In genomic region chr12:9029888-9030723, GRCm38 (mm10) we compare ENCODE assay signal across 7 mouse cellular contexts. TPM values are rescaled to one million over a fixed set of nuclear protein-coding genes. Genes with fewer than 3 reads are reported as not detected.
DNase-seq lines count a peak whose midpoint lies in the region; ATAC-seq lines count a peak whose summit lies in the region.

Gene Ttc32, plus strand, starts transcription at chr12:9029997.

- H3K9me3 ChIP-seq in embryonic facial prominence, embryonic 12.5 days: no peaks in the 10 kb centered on the region
- H3K9me3 ChIP-seq in limb, embryonic 11.5 days (ENCODE audit: control insufficient read depth, low read length): no peaks in the 10 kb centered on the region
- H3K9me3 ChIP-seq in midbrain, embryonic 14.5 days (ENCODE audit: control insufficient read depth, low read length): no peaks in the 10 kb centered on the region

- peaks cover 6% of the 10 kb centered on the region; the same call in 1 of the 2 replicates for H3K4me1 ChIP-seq in embryonic facial prominence, embryonic 12.5 days
- no peaks in the 10 kb centered on the region for H3K4me1 ChIP-seq in limb, embryonic 11.5 days (ENCODE audit: control insufficient read depth, insufficient read depth, low read length)
- no peaks in the 10 kb centered on the region for H3K4me1 ChIP-seq in midbrain, embryonic 14.5 days (ENCODE audit: control insufficient read depth, insufficient read depth, low read length)

- H3K4me3 ChIP-seq in embryonic facial prominence, embryonic 12.5 days: peak within 1 kb of the TSS; percentile 65
- peak within 1 kb of the TSS; percentile 54 for H3K4me3 ChIP-seq in limb, embryonic 11.5 days (ENCODE audit: low read depth, low read length)
- H3K4me3 ChIP-seq in midbrain, embryonic 14.5 days (replicated peaks; ENCODE audit: low read depth, low read length): peak within 1 kb of the TSS; percentile 64

- H3K27ac ChIP-seq in embryonic facial prominence, embryonic 12.5 days: peak within 1 kb of the TSS; percentile 98
- peak within 1 kb of the TSS; percentile 96 for H3K27ac ChIP-seq in limb, embryonic 11.5 days (replicated peaks; ENCODE audit: low read depth, low read length)
- H3K27ac ChIP-seq in midbrain, embryonic 14.5 days (replicated peaks; ENCODE audit: low read depth, low read length): peak within 1 kb of the TSS; percentile 95

- WGBS in embryonic facial prominence, embryonic 12.5 days: under 1% methylated on average over 69 of the region's 69 CpGs
- under 1% methylated on average over 69 of the region's 69 CpGs for WGBS in limb, embryonic 11.5 days
- WGBS in midbrain, embryonic 14.5 days: under 1% methylated on average over 69 of the region's 69 CpGs

- peak within 1 kb of the TSS; percentile 53 for H3K4me2 ChIP-seq in embryonic facial prominence, embryonic 12.5 days (replicated peaks)
- H3K4me2 ChIP-seq in limb, embryonic 11.5 days (ENCODE audit: low read depth, severe bottlenecking): peak within 1 kb of the TSS; percentile 49
- H3K4me2 ChIP-seq in midbrain, embryonic 14.5 days (ENCODE audit: low read length): peak within 1 kb of the TSS; percentile 88

- peak; percentile 94 for DNase-seq in adrenal gland, postnatal 25 days
- peak; percentile 100 for DNase-seq in heart, adult 11 months
- DNase-seq in kidney, adult 18-20 months: peak; percentile 96
- peak; percentile 96 for DNase-seq in limb, embryonic 11.5 days (ENCODE audit: low spot score)
- DNase-seq in midbrain, embryonic 14.5 days: peak; percentile 96
- peak; percentile 86 to 93 for DNase-seq in spleen, adult 18-20 months

- H3K9ac ChIP-seq in embryonic facial prominence, embryonic 12.5 days: peak within 1 kb of the TSS; percentile 80
- peak within 1 kb of the TSS; percentile 93 for H3K9ac ChIP-seq in limb, embryonic 11.5 days (ENCODE audit: low read length)
- H3K9ac ChIP-seq in midbrain, embryonic 14.5 days (replicated peaks; ENCODE audit: low read length): peak within 1 kb of the TSS; percentile 71

- ATAC-seq in embryonic facial prominence, embryonic 12.5 days (ENCODE audit: insufficient number of reproducible peaks, insufficient read depth, low FRiP score, low TSS enrichment): peak; percentile 90
- ATAC-seq in limb, embryonic 11.5 days (ENCODE audit: insufficient number of reproducible peaks, low FRiP score, low TSS enrichment, low read depth): peak; percentile 92
- peak; percentile 97 for ATAC-seq in midbrain, embryonic 14.5 days (ENCODE audit: low FRiP score, low TSS enrichment)

- 0 out of 2 replicates have a peak, but pooled peaks cover 3% of the 10 kb centered on the region for H3K36me3 ChIP-seq in embryonic facial prominence, embryonic 12.5 days
- no peaks in the 10 kb centered on the region for H3K36me3 ChIP-seq in limb, embryonic 11.5 days (ENCODE audit: control insufficient read depth, insufficient read depth, low read length)
- H3K36me3 ChIP-seq in midbrain, embryonic 14.5 days (ENCODE audit: control insufficient read depth, insufficient read depth, low read length): peaks cover 7% of the 10 kb centered on the region

- H3K27me3 ChIP-seq in embryonic facial prominence, embryonic 12.5 days: no peaks in the 10 kb centered on the region
- H3K27me3 ChIP-seq in limb, embryonic 11.5 days (ENCODE audit: control insufficient read depth, insufficient read depth, low read length): no peaks in the 10 kb centered on the region
- no peaks in the 10 kb centered on the region for H3K27me3 ChIP-seq in midbrain, embryonic 14.5 days (ENCODE audit: control insufficient read depth, insufficient read depth, low read length)

RNA-seq across cellular contexts. Expression of gene Ttc32, which starts in this region (rescaled TPM):
- 12.9 and 15.9 TPM in 2 replicates for total RNA-seq in adrenal gland, postnatal 25 days (2021)
- 17.6 and 17.9 TPM in 2 replicates for polyA plus RNA-seq in embryonic facial prominence, embryonic 12.5 days (2016; fragmentation: Nextera tagmentation; extraction: Ambion mirVana)
- polyA plus RNA-seq in limb, embryonic 11.5 days (2014; fragmentation: Nextera tagmentation; extraction: Ambion mirVana): 15.4 and 17.1 TPM in 2 replicates
- polyA plus RNA-seq in midbrain, embryonic 14.5 days (2014; fragmentation: Nextera tagmentation; extraction: Ambion mirVana): 9.1 and 9.6 TPM in 2 replicates

Comparison
In these comparisons a context has a peak if more than half of its experiments do, and no peak if none do; other contexts are left out.
1. Peak in every context shown above with its lines: DNase-seq, ATAC-seq, H3K4me3 ChIP-seq and H3K27ac ChIP-seq.